Mouse (Mus musculus): ENCODE results near the gene Clcf1. TPM values are rescaled to one million over a fixed set of nuclear protein-coding genes. Genes with fewer than 3 reads are reported as not detected.
"Not testable (repeated sequence)": the region's sequence is repeated elsewhere in the genome, so short reads cannot be mapped to it uniquely, and the experiment has no call there.

Gene Clcf1
- polyA plus RNA-seq, 1 experiment from 2014 or later: 0.74 TPM

DNA sequence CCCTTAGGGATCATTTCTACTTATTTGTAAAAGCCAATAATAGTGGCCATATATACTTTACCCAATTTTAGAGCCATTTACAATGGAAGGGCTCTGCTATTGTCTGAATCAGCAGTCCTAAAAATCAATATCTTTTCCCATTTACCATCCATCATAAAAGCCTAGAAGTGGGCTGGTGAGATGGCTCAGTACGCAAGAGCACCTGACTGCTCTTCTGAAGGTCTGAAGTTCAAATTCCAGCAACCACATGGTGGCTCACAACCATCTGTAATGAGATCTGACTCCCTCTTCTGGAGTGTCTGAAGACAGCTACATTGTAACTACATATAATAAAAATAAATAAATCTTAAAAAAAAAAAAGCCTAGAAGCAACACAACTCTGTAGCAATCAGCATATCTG is 34.6 kb downstream of the Clcf1 start:
- H3K4me1 ChIP-seq; H3K36me3 ChIP-seq; H3K27ac ChIP-seq (replicated peaks); H3K4me3 ChIP-seq; H3K27me3 ChIP-seq (ENCODE audit: low read depth, poor library complexity, severe bottlenecking); DNase-seq (ENCODE audit: low spot score); H3K9me3 ChIP-seq (replicated peaks): not testable (repeated sequence)
- WGBS: 86% methylated on average over 1 of the region's 1 CpGs

DNA sequence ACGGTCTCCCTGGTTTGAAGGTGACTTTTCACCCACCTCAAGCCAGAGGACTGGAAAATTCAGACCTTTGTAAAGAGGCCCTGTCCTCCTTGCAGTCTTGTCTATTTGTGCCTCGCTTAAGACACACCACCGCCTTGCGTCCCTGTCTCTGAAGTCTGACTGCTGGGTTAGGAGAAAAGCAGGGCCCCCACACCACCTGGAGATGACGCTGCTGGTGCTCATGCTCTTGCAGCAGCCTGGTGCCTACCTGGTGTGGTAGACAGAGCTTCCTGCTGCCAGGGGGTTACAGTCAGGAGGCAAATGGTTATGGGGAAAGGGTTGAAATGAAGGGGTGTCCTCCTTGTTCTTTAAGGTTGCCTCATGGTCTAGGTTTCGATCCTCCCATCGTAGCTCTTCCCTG is 40.2 kb downstream of the Clcf1 start:
- no peak for DNase-seq (ENCODE audit: low spot score)
- no peak overlapping the region for H3K4me3 ChIP-seq
- H3K27ac ChIP-seq (replicated peaks): no peak overlapping the region
- H3K27me3 ChIP-seq (ENCODE audit: low read depth, poor library complexity, severe bottlenecking): peaks cover 10% of the 10 kb centered on the region; the same call in 1 of the 2 replicates
- peaks cover 13% of the 10 kb centered on the region for H3K4me1 ChIP-seq
- H3K36me3 ChIP-seq: no peaks in the 10 kb centered on the region
- 84% methylated on average over 7 of the region's 7 CpGs for WGBS
- no peaks in the 10 kb centered on the region for H3K9me3 ChIP-seq (replicated peaks)

DNA sequence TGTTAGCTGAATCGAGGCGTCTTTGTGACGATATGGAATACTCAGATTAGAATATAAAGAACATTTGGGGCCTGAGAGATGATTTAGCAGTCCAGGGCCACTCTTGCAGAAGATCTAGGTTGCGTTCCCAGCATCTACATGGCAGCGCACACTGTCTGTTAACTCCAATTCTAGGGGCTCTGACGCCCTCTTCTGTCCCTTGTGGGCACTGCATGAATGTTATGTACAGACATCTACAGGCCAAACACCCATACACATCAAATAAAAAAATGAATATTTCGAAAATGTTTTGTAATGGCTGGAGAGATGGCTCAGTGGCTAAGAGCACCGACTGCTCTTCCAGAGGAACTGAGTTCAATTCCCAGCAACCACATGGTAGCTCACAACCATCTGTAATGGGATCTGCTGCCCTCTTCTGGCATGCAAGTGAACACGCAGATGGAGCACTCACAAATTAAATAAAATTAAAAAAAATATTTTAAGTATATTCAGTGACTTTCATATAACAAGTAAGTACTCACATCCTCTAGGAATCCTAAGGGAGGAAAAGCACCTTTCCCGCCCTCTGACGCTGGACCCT is 41.6 kb downstream of the Clcf1 start:
- Histone ChIP-seq H3K36me3 (no peaks in the 10 kb centered on the region), H3K27me3 (ENCODE audit: low read depth, poor library complexity, severe bottlenecking) (peaks cover 10% of the 10 kb centered on the region; the same call in 1 of the 2 replicates), H3K9me3 (replicated peaks) (no peaks in the 10 kb centered on the region), H3K27ac (replicated peaks) (no peak overlapping the region), H3K4me3 (no peak overlapping the region), H3K4me1 (peaks cover 13% of the 10 kb centered on the region)
- DNase-seq (ENCODE audit: low spot score): no peak
- 76% methylated on average over 11 of the region's 11 CpGs for WGBS

DNA sequence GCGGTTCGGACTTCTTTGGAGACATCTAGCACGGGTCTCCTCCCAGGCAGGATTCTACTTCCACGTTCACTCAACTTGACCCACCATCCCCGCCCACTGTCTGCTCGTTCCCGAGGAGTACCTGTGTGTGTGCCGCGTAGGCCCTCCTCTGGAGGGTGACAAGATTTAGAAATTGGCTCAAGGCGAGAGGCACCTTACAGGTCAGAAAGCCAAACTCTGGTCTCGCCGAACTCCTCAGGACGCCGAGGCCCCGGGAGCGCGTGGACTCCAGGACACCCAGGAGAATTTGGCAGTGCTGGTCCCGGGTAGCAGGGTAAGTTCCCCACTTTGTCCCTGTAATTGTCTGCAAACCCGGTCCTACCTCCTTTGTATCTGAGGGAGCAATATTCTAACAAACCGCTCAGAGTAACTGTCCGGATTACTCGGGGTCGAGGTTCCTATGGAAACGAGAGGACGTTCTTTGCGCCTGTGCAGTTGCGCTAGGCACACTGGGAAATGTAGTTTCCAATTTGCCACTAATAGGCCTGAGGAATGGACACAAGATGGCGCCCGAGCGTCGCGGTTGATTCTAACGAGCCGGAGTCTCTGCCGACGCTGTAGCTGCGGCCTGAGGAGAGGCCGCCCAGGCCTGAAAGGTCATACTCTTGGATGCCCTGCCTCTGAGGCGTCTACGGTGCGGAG is 43.3 kb downstream of the Clcf1 start:
- H3K4me1 ChIP-seq: peaks cover 13% of the 10 kb centered on the region
- peaks cover 10% of the 10 kb centered on the region; the same call in 1 of the 2 replicates for H3K27me3 ChIP-seq (ENCODE audit: low read depth, poor library complexity, severe bottlenecking)
- H3K36me3 ChIP-seq: no peaks in the 10 kb centered on the region
- H3K9me3 ChIP-seq (replicated peaks): no peaks in the 10 kb centered on the region
- peak overlapping the region; percentile 75 for H3K4me3 ChIP-seq
- H3K27ac ChIP-seq (replicated peaks): peak overlapping the region; percentile 80
- 2% methylated on average over 41 of the region's 41 CpGs for WGBS
- peak; percentile 90 for DNase-seq (ENCODE audit: low spot score)

DNA sequence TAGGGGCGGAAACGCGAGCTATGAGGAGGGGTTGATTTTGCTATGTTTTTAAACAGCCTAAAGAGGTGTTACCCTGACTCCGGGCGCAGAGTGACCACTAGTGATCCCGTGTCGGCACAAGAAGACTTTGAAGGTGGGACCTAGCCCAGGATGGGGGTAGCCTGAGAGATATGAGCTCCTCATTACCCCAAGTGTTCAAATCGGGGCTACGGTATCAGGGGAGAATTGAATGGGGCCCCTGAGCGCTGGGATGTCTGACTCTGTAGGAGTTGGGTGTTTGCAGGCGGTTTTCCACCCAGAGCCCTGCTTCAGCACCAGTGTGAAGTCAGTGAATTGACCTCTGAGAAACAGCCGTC is 43.8 kb downstream of the Clcf1 start:
- no peaks in the 10 kb centered on the region for H3K36me3 ChIP-seq
- no peaks in the 10 kb centered on the region for H3K9me3 ChIP-seq (replicated peaks)
- peak overlapping the region; percentile 80 for H3K27ac ChIP-seq (replicated peaks)
- peaks cover 13% of the 10 kb centered on the region for H3K4me1 ChIP-seq
- H3K27me3 ChIP-seq (ENCODE audit: low read depth, poor library complexity, severe bottlenecking): peaks cover 10% of the 10 kb centered on the region; the same call in 1 of the 2 replicates
- DNase-seq (ENCODE audit: low spot score): no peak
- peak overlapping the region; percentile 75 for H3K4me3 ChIP-seq
- WGBS: 23% methylated on average over 12 of the region's 12 CpGs

DNA sequence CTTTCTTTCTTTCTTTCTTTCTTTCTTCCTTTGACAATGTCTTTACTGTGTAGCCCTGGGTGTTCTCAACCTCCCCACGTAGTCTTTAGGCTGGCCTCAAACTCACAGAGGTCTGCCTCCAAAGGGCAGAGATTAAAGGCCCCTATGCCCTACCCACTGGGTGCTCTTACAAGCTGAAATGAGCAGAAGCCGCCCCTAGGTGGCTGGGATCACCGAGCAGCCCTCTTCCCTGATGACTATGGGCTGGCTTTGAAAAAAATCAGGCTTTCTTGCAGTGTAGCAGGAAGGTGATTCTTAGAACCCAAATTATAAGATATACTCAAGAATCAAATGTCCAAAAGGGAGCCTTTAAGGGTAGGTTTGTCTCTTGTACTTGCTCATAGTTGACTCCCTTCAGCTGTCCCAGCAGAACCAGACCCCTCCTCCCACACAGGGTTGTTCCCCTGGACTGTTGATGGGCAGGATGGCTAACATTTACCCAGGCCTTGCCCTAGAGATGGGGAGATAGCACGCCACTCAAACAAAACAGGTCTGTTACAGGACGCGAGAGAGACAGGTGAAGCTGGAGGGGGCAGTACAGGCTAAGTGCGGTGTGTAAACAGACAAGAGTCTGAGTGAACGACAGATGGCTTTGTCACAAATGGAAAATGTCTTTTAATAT is 47.1 kb downstream of the Clcf1 start:
- no peak for DNase-seq (ENCODE audit: low spot score)
- 63% methylated on average over 8 of the region's 8 CpGs for WGBS
- H3K9me3 ChIP-seq (replicated peaks): no peaks in the 10 kb centered on the region

DNA sequence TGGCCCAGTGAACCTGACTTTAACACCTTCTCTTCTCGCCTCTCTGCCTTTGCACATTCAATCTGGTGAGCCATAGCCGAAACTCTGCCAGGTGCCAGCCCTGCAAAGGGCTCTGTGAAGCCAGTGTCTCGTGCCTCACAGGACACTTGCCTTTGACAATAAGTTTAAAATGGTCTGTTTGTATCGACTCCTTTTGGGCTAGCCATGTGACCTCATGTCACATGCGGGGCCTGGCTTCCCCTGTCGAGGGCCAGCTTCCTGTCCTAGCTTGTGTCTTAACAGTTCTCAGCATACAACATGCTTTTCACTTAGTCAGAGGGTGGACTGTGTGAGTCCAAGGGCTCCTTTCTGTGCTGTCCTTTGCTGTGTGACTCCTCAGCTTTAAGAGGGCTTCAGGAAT is 48.7 kb downstream of the Clcf1 start:
- Histone ChIP-seq H3K4me1 (peaks cover 5% of the 10 kb centered on the region), H3K27me3 (ENCODE audit: low read depth, poor library complexity, severe bottlenecking) (peaks cover 16% of the 10 kb centered on the region), H3K9me3 (replicated peaks) (no peaks in the 10 kb centered on the region), H3K4me3 (no peak overlapping the region), H3K36me3 (no peaks in the 10 kb centered on the region), H3K27ac (replicated peaks) (no peak overlapping the region; the same call in 1 of the 2 replicates)
- WGBS: 81% methylated on average over 6 of the region's 6 CpGs
- DNase-seq (ENCODE audit: low spot score): no peak

More for the DNA sequence above, 47.1 kb downstream of the Clcf1 start:
- H3K4me3 ChIP-seq: no peak overlapping the region
- peaks cover 13% of the 10 kb centered on the region for H3K4me1 ChIP-seq
- H3K36me3 ChIP-seq: no peaks in the 10 kb centered on the region
- H3K27ac ChIP-seq (replicated peaks): no peak overlapping the region
- peaks cover 8% of the 10 kb centered on the region; the same call in 1 of the 2 replicates for H3K27me3 ChIP-seq (ENCODE audit: low read depth, poor library complexity, severe bottlenecking)

DNA sequence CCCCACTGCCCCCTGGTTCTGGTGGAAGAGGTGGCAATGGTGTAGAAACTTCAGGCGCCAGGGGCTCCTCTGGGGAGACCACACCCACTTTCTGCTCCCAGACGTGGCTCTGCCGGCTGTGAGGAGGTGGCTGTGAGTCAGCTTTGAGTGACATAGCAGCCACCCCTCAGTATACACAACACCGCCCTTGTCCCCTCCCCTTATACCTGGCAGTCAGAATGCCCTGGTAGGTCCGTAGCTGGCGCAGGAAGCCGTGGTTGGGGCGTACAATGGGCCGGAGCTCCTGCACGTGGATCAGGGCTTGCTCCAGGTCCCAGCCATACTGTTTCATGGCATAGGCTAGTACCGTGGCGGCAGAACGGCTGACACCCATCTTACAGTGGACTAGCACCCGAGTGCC is 49.7 kb downstream of the Clcf1 start:
- 73% methylated on average over 14 of the region's 14 CpGs for WGBS
- Histone ChIP-seq H3K27me3 (ENCODE audit: low read depth, poor library complexity, severe bottlenecking) (peaks cover 25% of the 10 kb centered on the region), H3K36me3 (no peaks in the 10 kb centered on the region), H3K9me3 (replicated peaks) (no peaks in the 10 kb centered on the region), H3K27ac (replicated peaks) (no peak overlapping the region), H3K4me1 (peaks cover 3% of the 10 kb centered on the region), H3K4me3 (no peak overlapping the region)
- no peak for DNase-seq (ENCODE audit: low spot score)

DNA sequence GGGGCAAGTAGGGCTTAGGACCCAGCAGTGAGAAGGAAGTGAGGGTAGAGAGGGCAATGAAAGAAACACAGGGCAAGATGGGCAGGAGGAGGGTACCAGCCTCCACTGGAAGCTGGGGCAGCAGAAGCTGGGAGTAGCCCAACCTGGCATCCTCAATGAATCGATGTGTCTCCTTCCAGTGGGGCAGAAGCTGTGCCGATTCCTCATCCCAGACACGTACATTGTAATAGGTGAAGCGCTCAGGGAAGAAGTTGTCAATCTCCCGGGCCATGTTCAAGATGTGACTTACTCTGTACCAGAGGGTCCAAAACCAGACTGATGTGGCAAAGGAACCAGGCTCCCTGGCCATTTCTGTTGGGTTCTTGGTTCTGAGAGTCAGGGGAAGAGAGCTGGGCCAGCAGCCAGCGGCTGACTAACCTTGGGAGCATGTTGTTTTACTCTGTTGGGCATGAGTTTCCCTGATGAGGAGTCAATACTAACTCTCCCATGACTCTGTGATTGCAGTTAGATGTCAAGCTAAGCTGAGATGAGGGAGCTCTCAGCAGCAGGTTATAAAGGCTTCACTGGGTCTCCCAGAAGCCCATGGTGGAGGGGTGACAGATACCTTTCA is 50.2 kb downstream of the Clcf1 start:
- no peak overlapping the region for H3K27ac ChIP-seq (replicated peaks)
- 90% methylated on average over 6 of the region's 6 CpGs for WGBS
- peaks cover 31% of the 10 kb centered on the region for H3K27me3 ChIP-seq (ENCODE audit: low read depth, poor library complexity, severe bottlenecking)
- no peak for DNase-seq (ENCODE audit: low spot score)
- H3K36me3 ChIP-seq: no peaks in the 10 kb centered on the region
- H3K9me3 ChIP-seq (replicated peaks): no peaks in the 10 kb centered on the region
- peaks cover 9% of the 10 kb centered on the region for H3K4me1 ChIP-seq
- no peak overlapping the region for H3K4me3 ChIP-seq

DNA sequence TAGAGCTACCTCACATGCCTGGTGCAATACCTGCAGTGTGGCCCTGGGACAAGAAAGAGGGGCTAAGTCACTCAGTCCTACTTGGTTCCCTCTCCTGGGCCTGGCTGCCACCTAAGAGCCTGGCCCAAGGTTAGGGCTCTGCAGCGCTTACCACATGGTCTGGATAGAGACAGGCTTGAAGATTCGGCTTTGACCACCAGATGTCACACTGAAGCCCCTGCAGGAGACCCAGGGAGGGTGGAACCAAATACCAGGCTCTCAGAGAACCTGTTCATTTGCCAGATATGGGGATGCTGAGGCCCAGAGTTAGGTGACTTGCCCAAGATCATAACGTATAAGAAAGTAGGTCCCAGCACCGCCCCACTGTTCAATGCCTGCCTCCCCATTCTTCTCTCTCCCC is 51.9 kb downstream of the Clcf1 start:
- peaks cover 48% of the 10 kb centered on the region for H3K27me3 ChIP-seq (ENCODE audit: low read depth, poor library complexity, severe bottlenecking)
- DNase-seq (ENCODE audit: low spot score): no peak
- no peak overlapping the region for H3K27ac ChIP-seq (replicated peaks)
- no peaks in the 10 kb centered on the region for H3K9me3 ChIP-seq (replicated peaks)
- H3K36me3 ChIP-seq: peaks cover 5% of the 10 kb centered on the region
- 73% methylated on average over 4 of the region's 4 CpGs for WGBS
- peaks cover 9% of the 10 kb centered on the region for H3K4me1 ChIP-seq
- H3K4me3 ChIP-seq: no peak overlapping the region

DNA sequence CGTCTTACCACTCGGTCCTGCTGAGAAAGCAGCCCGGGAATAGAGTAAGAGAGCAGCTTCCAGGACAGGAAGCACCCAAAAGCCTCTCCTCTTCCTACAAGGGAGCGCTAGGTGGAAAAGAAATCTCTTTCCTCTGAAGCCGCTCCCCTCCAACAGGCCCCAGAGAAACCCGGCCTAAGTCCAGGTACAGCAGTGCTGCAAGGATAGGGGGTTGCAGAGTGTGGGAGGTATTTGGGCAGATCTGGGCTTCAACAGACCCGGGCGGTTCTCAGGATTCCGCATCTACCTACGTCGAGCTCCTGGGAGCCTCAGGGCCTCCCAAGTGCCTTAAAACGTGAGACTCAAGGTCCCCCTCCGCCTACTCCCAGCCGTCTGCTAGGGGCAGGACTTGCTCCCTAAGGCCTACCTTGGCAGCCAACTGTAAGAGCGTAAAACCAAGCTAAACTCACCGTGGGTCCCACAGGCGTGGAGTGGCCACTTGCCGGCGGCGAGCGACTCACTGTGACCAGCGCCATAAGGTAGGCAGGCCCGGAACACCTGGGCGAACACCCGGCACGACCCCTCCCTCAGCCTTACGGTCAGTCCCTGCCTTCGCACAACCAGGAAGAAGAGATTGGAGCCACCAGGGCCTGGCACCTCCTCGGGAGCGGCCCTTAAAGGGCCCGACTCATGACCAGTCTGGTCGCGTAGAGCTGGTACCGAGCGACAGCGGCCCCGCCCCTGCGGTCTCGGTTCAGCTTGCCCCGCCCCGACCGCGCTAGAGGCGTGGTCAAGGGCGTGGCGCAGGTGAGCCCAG is 54.7 kb downstream of the Clcf1 start, which contains the start of gene Ssh3:
Gene Ssh3 (minus strand): TSS at position 615 of the 796 bp plus-strand sequence.
- DNase-seq (ENCODE audit: low spot score): no peak
- 0 out of 2 replicates have a peak within 1 kb of the TSS, but pooled peaks have one; percentile 14 for H3K27ac ChIP-seq (replicated peaks)
- WGBS: 5% methylated on average over 46 of the region's 46 CpGs

DNA sequence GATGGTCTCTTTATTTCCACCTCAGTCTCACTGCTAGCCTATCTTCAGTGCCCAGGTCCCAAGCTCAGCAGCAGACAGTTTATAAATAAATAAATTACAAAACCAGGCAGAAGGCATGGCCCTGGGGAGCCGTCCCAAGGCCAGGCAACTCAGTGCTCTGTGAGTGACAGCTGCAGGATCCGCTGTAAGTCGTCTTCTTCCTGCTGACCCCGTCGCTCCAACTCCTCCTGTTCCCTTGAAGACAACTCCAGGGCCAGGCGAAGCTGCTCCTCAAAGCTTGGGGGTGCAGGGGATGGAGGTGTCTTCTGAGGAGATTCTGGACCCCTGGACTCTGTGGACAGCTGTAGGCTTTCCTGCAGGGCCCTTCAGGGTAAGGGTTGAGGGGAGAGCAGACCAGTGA is 56.1 kb downstream of the Clcf1 start:
- no peaks in the 10 kb centered on the region for H3K9me3 ChIP-seq (replicated peaks)
- H3K27ac ChIP-seq (replicated peaks): no peak overlapping the region
- no peak overlapping the region for H3K4me3 ChIP-seq
- DNase-seq (ENCODE audit: low spot score): no peak
- peaks cover 53% of the 10 kb centered on the region for H3K27me3 ChIP-seq (ENCODE audit: low read depth, poor library complexity, severe bottlenecking)
- H3K36me3 ChIP-seq: peaks cover 20% of the 10 kb centered on the region
- H3K4me1 ChIP-seq: peaks cover 9% of the 10 kb centered on the region
- 68% methylated on average over 6 of the region's 6 CpGs for WGBS

More for the DNA sequence above, 54.7 kb downstream of the Clcf1 start, which contains the start of gene Ssh3:
- Histone ChIP-seq H3K4me3 (peak within 1 kb of the TSS; percentile 50), H3K4me1 (peaks cover 9% of the 10 kb centered on the region), H3K27me3 (ENCODE audit: low read depth, poor library complexity, severe bottlenecking) (peaks cover 53% of the 10 kb centered on the region), H3K36me3 (peaks cover 20% of the 10 kb centered on the region), H3K9me3 (replicated peaks) (no peaks in the 10 kb centered on the region)

Measured in midbrain, embryonic 10.5 days (tissue).